Mouse (Mus musculus) gonadal fat pad, adult 2 months (tissue): ENCODE measurements around the gene Itpk1. TPM values are rescaled to one million over a fixed set of nuclear protein-coding genes. Genes with fewer than 3 reads are reported as not detected.

Experiments
- DNase-seq: peaks from one replicate; pipeline ENCODE4 v3.0.0-alpha.2; 2012; ENCODE audit warnings: low read depth
- polyA plus RNA-seq: library from polyadenylated mRNA; depleted of rRNA; stranded (reverse); fragments of >200 nt; gene quantifications from 2 replicates; pipeline ENCODE4 v1.2.3, GENCODE M21; 2012; rRNA removed

The Itpk1 gene
- polyA plus RNA-seq, 1 experiment = 81.2 TPM

DNA sequence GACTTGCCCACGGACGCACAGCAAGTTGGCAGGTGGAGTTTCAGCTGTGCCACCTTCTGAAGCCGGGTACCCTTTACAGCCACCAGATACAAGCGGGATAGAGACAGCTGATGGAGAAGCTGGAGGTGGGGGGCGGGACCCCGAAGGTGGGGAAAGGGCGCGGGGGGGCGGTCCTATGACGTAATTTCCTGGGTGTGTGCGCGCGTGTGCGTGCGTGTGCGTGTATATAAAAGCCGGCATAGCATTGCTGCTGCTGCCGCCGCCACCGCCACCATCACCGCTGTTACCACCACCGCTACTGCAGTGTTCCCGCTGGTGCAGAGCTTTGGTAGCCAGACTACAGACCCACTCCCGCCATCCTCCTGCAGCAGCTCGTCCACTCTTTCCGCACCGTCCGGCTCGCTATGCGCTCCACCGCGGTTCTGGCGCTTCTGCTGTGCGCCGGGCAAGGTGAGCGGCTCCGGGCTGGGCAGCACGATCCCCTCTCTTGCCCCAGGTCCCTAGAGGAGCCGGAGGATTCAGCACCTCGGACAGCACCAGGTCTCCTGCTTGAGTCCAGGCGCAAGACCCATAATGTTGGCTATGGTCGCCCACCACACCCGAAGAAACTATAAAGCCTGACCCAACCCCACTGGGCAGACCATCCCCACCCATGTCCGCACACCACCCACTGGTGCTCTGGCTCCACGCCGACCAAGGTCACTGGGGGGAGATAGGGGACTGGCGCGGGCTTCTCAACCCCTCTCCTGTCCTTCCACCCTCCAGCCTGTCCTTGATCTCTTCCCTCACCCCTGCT, 149.8 kb downstream of the Itpk1 start, which contains the start of gene Chga:
TSS of gene Chga (plus strand) at position 249 of the 796 bp plus-strand sequence.
- no peak for DNase-seq

DNA sequence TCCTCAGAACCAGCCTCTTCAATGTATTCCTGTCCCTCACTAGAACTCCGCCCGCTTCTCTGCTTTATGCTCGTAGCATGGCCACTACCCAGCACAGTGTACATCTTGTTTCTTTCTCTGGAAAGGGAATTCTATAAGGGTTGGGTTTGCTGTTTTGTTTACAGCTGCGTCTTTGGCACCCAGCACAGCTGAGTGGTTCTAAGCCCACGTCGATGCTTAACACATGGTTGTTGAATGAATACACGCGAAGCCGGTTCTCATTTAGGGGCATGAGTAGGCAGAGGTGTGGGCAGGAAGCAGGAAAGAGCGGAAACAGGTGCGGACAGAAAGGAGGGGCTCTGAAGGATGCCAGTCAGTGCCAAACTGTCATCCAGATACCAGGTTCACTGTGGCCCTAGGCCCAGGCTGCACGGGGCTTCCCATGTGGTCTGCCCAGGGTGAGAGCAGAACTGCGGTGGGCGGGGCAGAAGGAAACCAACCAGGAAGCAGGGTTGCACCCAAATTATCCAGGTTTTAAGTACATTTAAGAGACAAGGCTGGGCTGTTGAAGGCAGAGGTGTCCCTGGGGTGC, 150.9 kb downstream of the Itpk1 start:
- no peak for DNase-seq

DNA sequence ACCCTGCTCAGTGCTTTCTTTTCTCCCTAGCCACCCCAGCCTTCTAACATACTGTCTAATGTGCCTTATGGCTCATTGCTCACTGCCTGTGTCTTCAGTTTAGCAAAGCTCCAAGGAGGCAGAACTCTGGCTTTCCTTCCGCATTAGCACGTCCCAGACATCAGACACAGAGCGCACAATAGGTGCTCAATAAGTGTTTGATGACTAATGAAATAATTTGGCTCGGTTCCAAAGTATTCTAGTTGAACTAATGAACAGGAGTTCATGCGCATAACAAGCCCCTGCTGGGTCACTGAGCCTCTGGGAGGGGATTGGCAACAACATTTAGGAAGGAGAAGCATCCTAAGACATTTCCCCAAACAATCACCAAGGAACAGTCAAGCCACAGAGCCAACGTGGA, 152.7 kb downstream of the Itpk1 start:
- no peak for DNase-seq

DNA sequence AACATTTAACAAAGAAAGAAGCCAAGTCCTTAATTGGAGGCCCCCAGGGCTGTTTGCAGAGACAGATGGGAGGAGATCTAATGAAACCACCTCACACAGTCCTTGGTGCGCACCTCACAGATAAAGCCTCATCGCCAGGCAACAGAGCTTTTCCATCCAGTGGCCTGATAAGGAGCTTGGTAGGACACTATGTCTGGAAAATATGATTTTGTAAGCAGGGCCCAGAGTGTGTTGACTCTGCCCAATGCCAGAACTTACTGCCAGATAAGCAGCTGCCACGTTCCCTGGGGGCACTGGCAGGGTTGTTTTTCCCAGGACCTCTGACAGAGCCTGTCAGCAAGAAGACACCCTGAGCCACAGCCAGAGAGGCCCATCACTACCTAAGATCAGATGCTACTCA, 153.5 kb downstream of the Itpk1 start:
- no peak for DNase-seq

DNA sequence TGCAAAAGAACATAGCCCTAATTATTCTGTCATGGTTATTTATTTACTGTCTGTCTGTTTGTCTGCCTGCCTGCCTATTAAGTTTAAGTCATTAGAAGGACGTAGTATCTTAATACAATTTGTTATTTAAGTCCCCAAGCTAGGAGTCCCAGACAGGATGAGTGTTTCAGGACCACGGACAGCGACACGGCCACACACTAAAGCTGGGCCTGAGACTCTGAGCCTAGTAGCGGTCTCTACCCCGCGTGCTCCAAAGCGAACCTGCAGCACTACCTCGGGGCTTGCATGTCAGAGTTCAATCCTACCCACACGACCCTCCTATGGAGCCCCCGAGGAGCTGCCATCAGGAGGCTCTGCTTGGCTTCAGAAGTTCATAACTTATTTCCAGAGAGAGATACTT, 154.2 kb downstream of the Itpk1 start:
- no peak for DNase-seq

DNA sequence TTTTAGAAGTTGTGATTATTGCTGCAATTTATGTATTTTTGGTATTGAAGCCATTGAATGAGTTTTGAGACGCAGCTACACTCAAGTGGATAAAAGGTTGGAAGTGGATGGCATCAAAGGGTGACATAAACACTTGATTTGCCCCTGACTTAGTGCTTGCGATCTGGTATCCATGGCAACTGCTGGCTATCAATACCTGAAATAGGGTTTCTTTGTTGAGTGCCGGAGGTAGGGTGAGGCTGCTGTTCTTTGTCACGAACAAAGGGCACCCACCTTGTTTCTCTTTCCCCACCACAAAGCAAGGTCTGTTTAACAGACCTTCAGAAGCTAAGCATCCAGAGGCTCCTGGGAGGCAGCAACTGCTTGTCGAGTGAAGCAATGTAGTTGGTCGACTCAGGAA, 159.6 kb downstream of the Itpk1 start:
- DNase-seq = no peak

DNA sequence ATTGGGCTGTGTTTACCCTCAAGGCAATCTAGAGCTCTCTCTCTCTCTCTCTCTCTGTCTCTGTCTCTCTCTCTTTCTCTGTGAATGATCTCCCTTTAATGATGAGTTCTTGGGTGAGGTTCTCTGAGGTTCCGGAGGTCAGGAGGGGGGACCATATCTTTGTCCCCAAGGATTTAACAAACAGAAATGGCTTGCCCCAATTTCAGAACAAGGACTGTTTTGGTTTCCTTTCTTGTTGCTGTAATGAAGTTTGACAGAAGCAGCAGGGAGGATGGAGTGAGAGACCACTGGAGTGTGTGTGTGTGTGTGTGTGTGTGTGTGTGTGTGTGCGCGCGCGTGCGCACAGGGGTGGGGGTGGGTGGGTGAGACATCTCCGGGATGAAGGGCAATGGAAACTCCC, 163.6 kb downstream of the Itpk1 start:
- DNase-seq = no peak

DNA sequence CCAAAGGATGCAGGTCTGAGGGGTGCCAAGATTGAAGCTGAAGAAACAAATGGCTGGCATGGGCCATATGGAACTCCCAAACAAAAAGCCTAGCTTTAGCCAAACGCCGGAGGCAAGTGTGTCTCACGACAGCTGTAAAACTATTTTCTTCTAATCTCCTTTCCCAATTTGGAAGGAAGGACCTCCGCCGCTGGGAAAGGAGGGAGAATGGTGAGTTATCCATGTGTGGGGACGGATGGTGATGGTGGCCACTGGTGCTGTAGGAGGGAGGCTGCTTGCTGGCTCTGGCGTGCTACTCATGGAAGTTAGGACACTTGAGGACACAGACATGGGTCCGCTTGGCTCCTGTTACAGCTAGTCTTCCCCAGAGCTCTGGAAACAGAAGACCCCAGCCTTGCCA, 164.5 kb downstream of the Itpk1 start:
- DNase-seq = no peak

DNA sequence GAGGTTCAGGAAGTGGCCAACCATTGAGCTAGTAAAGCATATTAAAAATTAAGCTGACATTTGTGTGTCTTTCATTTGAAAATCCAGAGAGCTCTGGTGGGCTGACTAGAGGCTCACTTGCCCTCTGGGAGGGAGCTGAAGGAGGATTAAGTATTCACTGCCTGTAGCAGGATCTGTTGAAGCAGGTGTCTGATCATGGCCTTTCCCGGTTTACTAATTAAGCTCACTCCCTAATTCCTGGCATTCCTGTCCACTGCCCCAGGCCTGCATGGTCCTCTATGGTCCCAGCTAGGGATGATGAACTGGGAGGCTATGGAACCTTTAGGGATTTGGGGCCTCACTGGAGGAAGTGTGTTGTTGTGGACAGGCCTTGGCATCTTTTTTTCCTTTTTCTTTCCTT, 168.9 kb downstream of the Itpk1 start:
- no peak for DNase-seq

DNA sequence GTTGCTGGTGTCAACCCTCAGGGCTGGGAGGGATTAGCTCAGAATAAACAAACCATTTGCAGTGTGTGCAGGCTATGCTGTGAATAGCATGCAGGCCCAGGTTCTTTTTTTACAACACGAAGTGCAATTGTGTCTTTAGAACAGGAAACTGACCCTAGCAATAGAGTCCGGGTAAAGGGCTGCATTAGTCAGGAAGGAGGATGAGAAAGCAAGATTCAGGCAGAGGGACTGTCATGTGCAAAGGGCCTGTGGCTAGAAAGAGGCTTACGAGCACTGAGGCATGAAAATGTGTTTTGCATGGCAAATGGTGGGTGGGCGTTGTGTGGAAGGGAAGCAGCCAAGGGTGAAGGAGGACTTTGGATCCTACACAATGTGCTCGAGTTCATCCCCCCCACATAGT, 176.7 kb downstream of the Itpk1 start:
- no peak for DNase-seq

DNA sequence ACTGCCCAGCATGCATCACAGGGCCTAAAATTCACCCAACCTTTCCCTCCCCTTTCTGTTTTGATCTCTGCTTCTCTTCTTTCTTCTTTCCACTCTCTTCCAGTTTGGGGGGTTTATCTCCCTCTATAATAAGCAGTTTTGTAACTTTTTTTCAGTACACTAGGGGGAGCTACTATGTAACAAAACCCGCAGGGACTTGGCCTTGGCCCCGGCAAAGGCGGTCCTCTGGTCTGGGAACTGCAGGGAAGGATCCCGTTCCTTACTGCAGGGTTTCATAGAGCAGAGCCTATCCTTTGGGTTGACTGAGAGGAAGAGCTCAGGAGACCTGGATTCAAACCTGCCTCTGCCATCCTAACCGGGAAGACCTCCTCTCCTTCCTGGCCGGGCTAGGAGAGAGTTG, 180.0 kb downstream of the Itpk1 start:
- no peak for DNase-seq

DNA sequence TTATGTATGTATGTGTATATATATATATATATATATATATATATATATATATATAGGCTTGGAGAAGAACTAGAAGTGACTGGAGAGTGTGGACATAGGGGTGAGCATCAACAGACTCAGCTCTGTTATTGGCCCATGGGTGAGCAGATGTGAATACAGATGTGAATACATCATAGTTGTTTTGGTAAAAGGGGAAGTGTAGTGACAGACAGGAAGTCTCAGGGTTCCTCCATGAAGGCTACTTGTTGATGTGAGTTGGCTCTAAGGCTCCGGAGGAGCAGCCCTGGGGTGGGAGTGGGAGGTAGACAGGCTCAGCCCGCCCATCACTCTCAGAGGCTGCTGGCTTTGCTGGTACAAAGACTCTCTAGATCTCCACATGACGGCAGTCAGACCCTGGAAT, 180.5 kb downstream of the Itpk1 start:
- DNase-seq = no peak

DNA sequence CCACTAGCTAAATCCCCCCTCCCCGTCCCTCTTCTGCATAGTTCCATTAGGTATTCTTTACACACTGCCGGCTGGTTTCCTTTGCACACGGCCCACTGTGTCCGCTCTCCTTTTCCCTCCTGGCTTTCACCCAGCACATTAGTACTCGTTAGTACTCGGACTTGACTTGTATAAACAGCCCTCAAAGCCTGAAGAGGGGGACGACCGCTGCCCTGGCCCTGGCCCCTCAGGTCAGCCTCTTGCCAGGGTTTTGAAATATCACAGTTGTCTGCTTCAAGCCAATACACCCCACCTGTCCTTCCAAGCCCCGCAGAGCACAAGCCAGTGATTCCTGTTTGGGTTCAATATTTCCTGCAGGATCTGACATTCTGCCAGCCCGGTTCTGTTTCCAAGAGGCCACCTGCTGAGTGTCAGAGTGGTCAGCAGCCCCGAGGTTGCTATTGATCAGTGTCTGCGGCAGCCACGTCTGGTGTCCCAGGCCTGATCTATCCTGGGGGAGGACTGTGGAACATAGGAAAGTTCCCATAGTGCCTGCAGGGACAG, 182.9 kb downstream of the Itpk1 start:
- DNase-seq = no peak

DNA sequence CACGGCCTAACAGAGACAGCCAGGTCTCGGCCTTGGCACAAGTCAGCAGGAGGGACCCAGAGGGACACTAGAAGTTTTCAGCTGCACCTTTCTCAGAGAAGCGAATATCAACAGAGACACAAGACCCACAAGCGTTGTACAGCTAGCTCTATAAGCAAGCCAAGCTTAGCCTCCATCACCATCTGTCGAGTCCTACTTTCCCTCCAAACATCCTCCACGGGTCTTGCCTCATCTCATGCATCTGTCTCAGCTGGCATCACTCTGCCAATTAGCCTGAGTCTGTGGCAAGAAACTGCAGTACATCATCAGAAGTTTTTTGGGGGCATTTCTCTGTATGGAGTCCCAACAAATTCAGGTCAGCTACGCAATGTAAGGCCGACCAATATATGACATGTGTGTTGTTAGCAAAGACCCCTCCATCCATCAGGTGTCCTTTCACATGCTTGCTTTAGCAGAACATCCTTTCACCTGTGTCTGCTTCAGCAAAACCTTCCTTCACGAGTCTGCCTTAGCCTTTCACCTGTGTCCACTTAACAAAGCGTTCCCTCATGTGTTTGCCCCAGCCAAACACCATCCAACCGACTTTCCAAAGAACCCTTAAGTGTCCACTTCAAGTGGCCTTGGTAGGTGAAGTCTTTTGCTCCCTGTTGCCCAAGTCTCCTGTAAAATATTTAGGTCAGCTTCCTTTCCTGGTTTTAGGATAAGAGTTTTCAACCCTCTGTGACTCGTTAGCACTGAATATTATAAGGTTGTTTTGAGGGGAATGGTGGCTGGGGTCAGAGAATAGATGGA, 184.6 kb downstream of the Itpk1 start:
- DNase-seq = no peak

Other genes with a start within 250 kb of the Itpk1 start
- 22.8 and 24.2 TPM in 2 replicates for gene Golga5, start 235.8 kb downstream of the Itpk1 start, polyA plus RNA-seq
- gene Chga, start 150.0 kb downstream of the Itpk1 start, polyA plus RNA-seq = 0.19 and 0.26 TPM in 2 replicates
- gene Moap1, start 38.7 kb upstream of the Itpk1 start, polyA plus RNA-seq = 1.1 and 1.4 TPM in 2 replicates
- gene Tmem251, start 38.8 kb upstream of the Itpk1 start, polyA plus RNA-seq = 2.8 and 3.2 TPM in 2 replicates
- gene Gm28051, start 52.8 kb upstream of the Itpk1 start, polyA plus RNA-seq = not detected in 2 replicates
- gene Gon7, start 52.9 kb upstream of the Itpk1 start, polyA plus RNA-seq = 8.1 and 15.4 TPM in 2 replicates
- gene Ubr7, start 53.0 kb upstream of the Itpk1 start, polyA plus RNA-seq = 19.2 and 20.2 TPM in 2 replicates
- gene Gm20604, start 53.7 kb upstream of the Itpk1 start, polyA plus RNA-seq = 3.4 TPM in 2 replicates
- gene Btbd7, start 173.5 kb upstream of the Itpk1 start, polyA plus RNA-seq = 16.8 and 18.2 TPM in 2 replicates
- 1.6 TPM in 2 replicates for gene Cox8c, start 194.4 kb upstream of the Itpk1 start, polyA plus RNA-seq
- 0.41 and 1.1 TPM in 2 replicates for gene Unc79, start 243.9 kb upstream of the Itpk1 start, polyA plus RNA-seq